Mouse (Mus musculus) NIH3T3 (cell line): ENCODE measurements at regions not wholly inside any gene's neighbourhood (a gene's known extent, or its start where the extent isn't known, plus 50 kb on each side); places are given as distances from the start of the nearest gene placed in this dataset.

Source experiments
- DNase-seq: peaks from one replicate; pipeline ENCODE4 v3.0.0-alpha.2; 2012; ENCODE audit warnings: low read depth

GRCm38 (mm10) chr15:65733326-65733725, 718.6 kb upstream of the Gm21961 start:
- no peak for DNase-seq

DNA sequence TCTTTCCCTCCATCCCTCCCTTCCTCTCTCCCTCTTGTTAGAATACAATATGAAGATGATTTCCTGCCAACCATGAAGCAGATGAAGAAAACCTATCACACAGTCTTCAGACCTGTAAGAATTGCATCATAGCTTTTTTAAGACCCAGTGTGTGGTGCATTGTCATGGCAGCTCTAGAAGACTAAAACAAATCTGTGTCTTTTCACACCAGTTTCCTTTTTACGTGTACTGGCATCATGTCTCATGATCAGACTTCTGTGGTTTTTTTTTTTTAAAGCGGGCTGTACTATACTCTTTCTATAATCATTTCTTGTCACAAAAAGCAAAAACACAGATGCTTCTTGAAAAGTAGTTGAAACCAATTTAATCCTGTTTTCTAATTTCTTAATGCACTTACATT, 716.6 kb upstream of the Gm21961 start:
- DNase-seq: no peak

DNA sequence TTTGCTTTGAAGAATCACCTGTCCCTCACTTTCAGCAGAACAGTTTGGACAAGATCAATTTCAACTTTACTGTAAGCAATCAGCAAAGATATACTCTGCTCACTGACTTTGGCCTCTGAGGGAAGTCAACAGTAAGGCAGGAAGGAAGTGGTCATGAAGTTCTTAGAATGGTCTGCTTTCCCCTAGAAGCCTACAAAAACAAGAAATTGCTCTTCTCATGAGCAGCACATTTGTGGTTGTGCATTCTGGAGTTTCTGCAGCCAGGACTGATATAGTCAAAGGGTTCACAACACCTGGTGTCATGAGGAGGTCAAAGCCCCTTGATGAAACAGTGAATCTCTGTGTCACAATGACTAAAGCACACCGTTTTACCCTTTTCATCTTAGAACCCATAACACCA, 712.4 kb upstream of the Gm21961 start:
- DNase-seq: no peak

DNA sequence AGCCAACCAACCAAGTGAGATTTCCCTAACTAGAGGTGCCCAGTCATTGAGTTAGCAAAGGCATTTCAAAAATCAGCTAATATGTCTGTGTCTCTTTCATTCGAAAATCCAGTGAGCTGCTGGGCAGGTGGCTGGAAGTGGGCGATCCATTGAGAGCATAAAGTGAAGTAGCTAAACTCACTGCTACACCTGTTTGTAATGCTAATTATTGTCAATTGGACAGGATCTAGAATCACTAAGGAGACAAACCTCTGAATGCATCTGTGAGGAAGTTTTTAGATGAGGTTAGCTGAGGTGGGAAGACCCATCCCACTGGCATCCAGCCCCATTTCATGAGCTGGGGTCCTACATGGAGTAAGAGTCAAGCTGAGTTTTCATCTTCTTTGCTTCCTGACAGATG, 711.6 kb upstream of the Gm21961 start:
- no peak for DNase-seq

- peak; percentile 76 for DNase-seq
Measured at GRCm38 (mm10) chr15:65703559-65703958, 688.9 kb upstream of the Gm21961 start.

DNA sequence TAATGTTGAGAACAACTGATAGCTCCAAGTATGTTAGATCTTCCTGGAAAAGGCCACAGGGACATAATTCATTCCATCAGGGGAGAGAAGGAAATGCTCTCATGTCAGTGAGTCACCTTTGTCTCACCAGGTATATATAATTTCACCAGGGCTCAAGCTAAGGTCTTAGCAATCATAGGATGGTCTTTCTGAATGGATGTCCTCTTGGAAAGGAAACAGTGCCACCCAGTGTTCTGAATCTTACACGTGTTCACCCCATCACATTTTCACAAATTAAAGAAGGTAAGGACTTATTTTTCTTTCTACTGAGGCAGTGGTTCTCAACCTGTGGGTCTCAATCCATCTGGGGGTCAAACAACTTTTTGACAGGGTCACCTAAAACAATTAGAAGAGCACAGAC, 686.8 kb upstream of the Gm21961 start:
- peak; percentile 63 for DNase-seq

DNA sequence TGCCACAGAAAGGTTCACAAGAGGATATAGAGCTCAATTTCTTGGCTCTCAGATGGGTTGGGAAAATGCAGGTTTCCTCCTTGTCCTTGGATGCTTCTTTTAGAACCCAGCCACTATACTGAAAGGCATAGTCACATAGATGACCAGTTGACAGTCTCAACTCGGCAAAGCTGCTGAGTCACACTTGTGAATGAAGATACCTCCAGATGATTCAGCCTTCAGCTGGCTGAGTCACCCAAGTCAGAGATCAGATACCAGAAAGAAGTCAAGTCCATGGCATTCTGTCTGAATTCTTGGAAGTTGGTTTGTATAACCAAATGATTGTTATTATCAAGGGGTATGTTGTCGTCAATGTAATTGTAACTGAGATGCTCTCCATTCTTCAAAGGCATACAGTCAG, 683.9 kb upstream of the Gm21961 start:
- DNase-seq: peak; percentile 60
